Mouse (Mus musculus) liver, adult 2 months (tissue): ENCODE data around the gene Kcna1.

Experiments
- CTCF ChIP-seq: fragments of 200-500 bp; IDR thresholded peaks from 2 replicates; pipeline ENCODE4 v1.5.1; 2011; ENCODE audit warnings: low read depth, low read length, control low read depth
- POLR2A ChIP-seq: fragments of 200-500 bp; IDR thresholded peaks from 2 replicates; pipeline ENCODE4 v1.6.1; 2011; ENCODE audit warnings: low read length, control low read depth; ENCODE audit not compliant: insufficient read depth; ENCODE audit errors: extremely low read depth

DNA sequence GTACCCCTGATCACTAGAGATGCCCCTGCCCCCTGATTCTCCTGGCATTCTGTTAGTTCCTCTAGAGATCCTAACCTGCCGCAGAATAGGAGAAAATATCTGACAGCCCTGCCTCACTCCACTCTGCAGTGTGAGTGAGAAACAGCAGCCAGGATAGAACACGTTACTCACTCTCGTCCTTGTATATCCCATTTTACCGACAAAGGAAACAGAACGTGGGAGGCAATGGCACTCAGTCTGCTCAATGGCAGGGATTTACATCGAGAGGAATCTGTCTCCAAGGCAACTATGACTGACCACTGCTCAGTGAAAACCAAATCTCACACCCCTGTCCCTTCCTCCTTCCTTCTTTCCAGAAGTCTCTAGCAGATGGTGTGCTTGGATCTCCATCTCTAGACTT is 19.9 kb upstream of the Kcna1 start:
- TF ChIP-seq POLR2A (no peak), CTCF (no peak)
